Mouse (Mus musculus) liver, embryonic 14.5 days (tissue): ENCODE measurements at regions not wholly inside any gene's neighbourhood (a gene's known extent, or its start where the extent isn't known, plus 50 kb on each side); places are given as distances from the start of the nearest gene placed in this dataset.

ENCODE experiments used
- ATAC-seq: fragments of 200-750 bp; cut with Nextera tagmentation; 2 replicates; pipeline ENCODE4 v1.8.0; 2017; ENCODE audit warnings: moderate number of reproducible peaks, mild to moderate bottlenecking, moderate library complexity; ENCODE audit not compliant: insufficient read depth
- DNase-seq, 3 experiments: peaks; one replicate each; pipeline ENCODE4 v3.0.0-alpha.2; 2012 to 2013; ENCODE audit warnings: low read depth in 3 of 3, low spot score in 3 of 3
- H3K27ac ChIP-seq: fragments of 300-500 bp; sonication (generic); 2 replicates; pipeline ENCODE4 v1.5.1; 2014; ENCODE audit warnings: moderate library complexity, mild to moderate bottlenecking, control low read depth, inconsistent platforms
- H3K27me3 ChIP-seq: fragments of 300-500 bp; sonication (generic); 2 replicates; pipeline ENCODE4 v1.6.1; 2014; ENCODE audit warnings: mild to moderate bottlenecking, low read length, moderate library complexity; ENCODE audit not compliant: control insufficient read depth, insufficient read depth
- H3K36me3 ChIP-seq: fragments of 300-500 bp; sonication (generic); replicated peaks from 2 replicates; pipeline ENCODE4 v1.6.1; 2014; ENCODE audit warnings: low read depth; ENCODE audit not compliant: control insufficient read depth, insufficient read depth
- H3K4me1 ChIP-seq, 2 experiments: fragments of 200-500 bp in 1 of 2; fragments of 300-500 bp in 1 of 2; sonication (generic) in 1 of 2; replicated peaks; 2 replicates each; pipeline ENCODE4 v1.6.1; 2012 to 2014; ENCODE audit warnings: antibody characterized with exemption in 1 of 2, inconsistent platforms in 1 of 2, low read length in 1 of 2; ENCODE audit not compliant: control insufficient read depth in 2 of 2, insufficient read depth in 2 of 2
- H3K4me2 ChIP-seq: fragments of 300-500 bp; sonication (generic); 2 replicates; pipeline ENCODE4 v1.6.1; 2014; ENCODE audit warnings: low read depth, mild to moderate bottlenecking, control low read depth, moderate library complexity
- H3K4me3 ChIP-seq, 2 experiments: fragments of 200-500 bp in 1 of 2; fragments of 300-500 bp in 1 of 2; sonication (generic) in 1 of 2; 2 replicates each; pipeline ENCODE4 v1.5.1; 2012 to 2014; ENCODE audit warnings: low read depth in 2 of 2, low read length in 2 of 2, mild to moderate bottlenecking in 2 of 2, control low read depth in 1 of 2, inconsistent platforms in 1 of 2, moderate library complexity in 1 of 2; ENCODE audit not compliant: insufficient read depth in 1 of 2
- H3K9ac ChIP-seq: fragments of 300-500 bp; sonication (generic); replicated peaks from 2 replicates; pipeline ENCODE4 v1.6.1; 2014; ENCODE audit warnings: mild to moderate bottlenecking, control low read depth, moderate library complexity
- H3K9me3 ChIP-seq: fragments of 300-500 bp; sonication (generic); 2 replicates; pipeline ENCODE4 v1.6.1; 2016; ENCODE audit warnings: low read length, mixed read lengths; ENCODE audit not compliant: control insufficient read depth
- CTCF ChIP-seq: IDR thresholded peaks from 2 replicates; pipeline ENCODE4 v1.5.1; 2016; ENCODE audit warnings: antibody characterized with exemption, low read depth, control low read depth
- EP300 ChIP-seq: IDR thresholded peaks from 2 replicates; pipeline ENCODE4 v1.6.1; 2016; ENCODE audit warnings: antibody characterized with exemption, low read depth
- WGBS: fragments of 180-500 bp; shearing (Covaris S2); extraction: QIAGEN DNeasy Blood & Tissue Kit; methylation state at CpG from one replicate; pipeline ENCODE4 v1.1.7; 2014; ENCODE audit not compliant: insufficient replicate concordance; 5-methylcytosine and 5-hydroxymethylcytosine counted together

DNA sequence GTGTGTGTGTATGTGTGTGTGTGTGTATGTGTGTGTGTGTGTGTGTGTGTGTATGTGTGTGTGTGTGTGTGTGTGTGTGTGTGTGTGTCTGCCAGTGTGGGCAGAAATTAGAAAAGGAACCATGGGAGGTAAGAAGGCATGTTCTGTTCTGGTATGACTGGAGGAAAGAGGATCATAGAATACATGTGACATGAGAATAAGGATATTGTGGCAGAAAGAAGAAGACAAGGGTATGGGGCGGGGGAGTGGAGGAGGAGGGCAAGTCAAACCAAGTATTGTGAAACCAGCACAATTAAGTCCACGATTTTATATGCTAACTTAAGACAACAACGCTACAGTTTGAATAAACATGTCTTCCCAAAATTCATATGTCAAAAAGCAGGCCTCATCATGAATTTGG is 117.4 kb upstream of the Ankrd55 start:
- ATAC-seq (no peak), DNase-seq (no peak)
- Histone ChIP-seq H3K4me1 (no peaks in the 10 kb centered on the region), H3K9ac (no peak overlapping the region), H3K36me3 (no peaks in the 10 kb centered on the region), H3K27ac (no peak overlapping the region), H3K4me3 (no peak overlapping the region), H3K27me3 (no peaks in the 10 kb centered on the region), H3K9me3 (no peaks in the 10 kb centered on the region), H3K4me2 (no peak overlapping the region)
- 65% methylated on average over 3 of the region's 3 CpGs for WGBS
- TF ChIP-seq EP300 (no peak), CTCF (no peak)

DNA sequence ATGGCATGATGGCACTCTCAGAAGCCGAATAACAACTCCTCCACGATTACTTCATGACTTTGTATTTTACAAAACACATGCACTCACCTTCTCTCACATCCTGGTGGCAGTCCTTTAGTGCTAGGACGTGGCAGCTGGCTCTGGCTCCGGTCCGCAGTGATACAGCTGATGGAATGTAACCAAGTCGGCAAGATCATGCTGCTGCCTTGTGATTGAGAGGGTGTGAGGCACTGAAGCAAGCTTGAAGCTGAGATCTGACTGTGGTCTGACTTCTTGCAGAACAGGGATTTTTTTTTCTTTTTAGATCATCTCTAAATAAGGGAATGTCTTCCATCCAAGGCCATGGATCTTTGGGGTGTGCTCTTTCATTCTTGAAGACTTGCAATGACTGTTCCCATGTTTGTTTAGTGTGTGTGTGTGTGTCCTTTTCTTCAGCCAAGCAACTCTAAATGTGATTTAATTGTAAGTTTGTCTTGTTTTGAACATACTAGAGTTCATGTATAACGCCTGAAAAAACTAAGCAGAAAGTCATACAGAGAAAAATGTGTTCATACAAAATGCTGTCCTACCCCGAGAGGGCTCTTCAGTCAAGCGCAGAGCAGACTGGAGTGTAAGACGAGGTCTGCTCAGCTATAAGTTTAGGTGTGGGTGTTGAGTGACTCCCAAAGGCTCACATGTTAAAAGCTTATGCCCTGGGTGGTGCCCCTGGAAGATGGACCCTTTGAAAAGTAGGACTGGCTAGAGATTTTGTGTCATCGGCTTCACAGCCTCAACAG is 116.1 kb upstream of the Ankrd55 start:
- WGBS, result 67% methylated on average over 11 of the region's 11 CpGs
- no peak for ATAC-seq
- no peaks in the 10 kb centered on the region for H3K9me3 ChIP-seq

DNA sequence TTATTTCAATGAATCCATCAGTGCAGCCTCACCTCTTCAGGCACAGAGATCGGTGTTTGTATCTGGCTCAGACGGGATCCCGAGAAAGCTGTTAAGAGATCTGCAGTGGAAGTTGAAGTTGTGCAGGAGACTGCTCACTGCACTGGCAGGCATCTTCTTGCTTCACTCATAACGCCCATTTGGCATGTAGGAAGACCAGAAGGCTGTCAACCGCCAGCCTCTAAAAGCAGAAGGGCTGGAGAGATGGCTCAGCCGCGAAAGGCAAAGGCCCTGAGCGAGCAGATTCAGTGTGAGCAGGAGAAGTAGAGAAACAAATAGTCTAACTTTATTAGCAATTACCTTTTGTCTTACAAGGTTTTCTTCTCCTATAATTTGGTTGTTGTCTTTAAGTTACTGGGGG is 114.3 kb upstream of the Ankrd55 start:
- Histone ChIP-seq H3K27me3 (no peaks in the 10 kb centered on the region), H3K4me3 (no peak overlapping the region), H3K9ac (no peak overlapping the region), H3K4me1 (no peaks in the 10 kb centered on the region), H3K9me3 (no peaks in the 10 kb centered on the region), H3K27ac (no peak overlapping the region), H3K36me3 (no peaks in the 10 kb centered on the region), H3K4me2 (no peak overlapping the region)
- ATAC-seq (no peak), DNase-seq (no peak)
- TF ChIP-seq CTCF (no peak), EP300 (no peak)
- WGBS, result 65% methylated on average over 8 of the region's 8 CpGs

More for the DNA sequence above, 116.1 kb upstream of the Ankrd55 start:
- no peak overlapping the region for H3K9ac ChIP-seq
- no peaks in the 10 kb centered on the region for H3K4me1 ChIP-seq
- no peak overlapping the region for H3K27ac ChIP-seq
- no peak for TF ChIP-seq EP300
- TF ChIP-seq CTCF, result no peak
- no peaks in the 10 kb centered on the region for H3K27me3 ChIP-seq
- no peak for DNase-seq
- H3K36me3 ChIP-seq, result no peaks in the 10 kb centered on the region
- no peak overlapping the region for H3K4me2 ChIP-seq
- H3K4me3 ChIP-seq, result no peak overlapping the region

DNA sequence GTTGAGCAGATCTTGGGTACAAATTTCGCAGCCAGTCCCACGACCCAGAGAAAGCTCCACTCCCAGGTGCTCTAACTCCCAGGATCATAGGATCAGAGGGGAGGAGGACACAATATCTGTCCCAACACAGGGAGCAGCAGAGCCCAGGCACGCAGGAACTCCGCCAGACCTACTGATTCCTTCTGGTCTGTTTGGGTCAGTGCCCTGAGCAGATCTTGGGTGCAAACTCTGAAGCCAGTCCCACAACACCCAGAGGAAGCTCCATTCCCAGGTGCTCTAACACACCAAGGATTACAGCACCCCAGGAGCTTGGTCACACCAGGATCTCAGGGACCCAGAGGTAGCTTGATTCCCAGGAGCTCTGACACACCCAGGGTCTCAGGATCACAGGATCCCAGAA is 110.2 kb upstream of the Ankrd55 start:
- no peaks in the 10 kb centered on the region for H3K4me1 ChIP-seq
- H3K9ac ChIP-seq, result no peak overlapping the region
- no peaks in the 10 kb centered on the region for H3K9me3 ChIP-seq
- DNase-seq (no peak), ATAC-seq (no peak)
- no peak overlapping the region for H3K27ac ChIP-seq
- WGBS, result 77% methylated on average over 4 of the region's 4 CpGs
- H3K27me3 ChIP-seq, result no peaks in the 10 kb centered on the region
- H3K36me3 ChIP-seq, result no peaks in the 10 kb centered on the region
- no peak overlapping the region for H3K4me3 ChIP-seq
- TF ChIP-seq CTCF (no peak), EP300 (no peak)
- H3K4me2 ChIP-seq, result no peak overlapping the region

DNA sequence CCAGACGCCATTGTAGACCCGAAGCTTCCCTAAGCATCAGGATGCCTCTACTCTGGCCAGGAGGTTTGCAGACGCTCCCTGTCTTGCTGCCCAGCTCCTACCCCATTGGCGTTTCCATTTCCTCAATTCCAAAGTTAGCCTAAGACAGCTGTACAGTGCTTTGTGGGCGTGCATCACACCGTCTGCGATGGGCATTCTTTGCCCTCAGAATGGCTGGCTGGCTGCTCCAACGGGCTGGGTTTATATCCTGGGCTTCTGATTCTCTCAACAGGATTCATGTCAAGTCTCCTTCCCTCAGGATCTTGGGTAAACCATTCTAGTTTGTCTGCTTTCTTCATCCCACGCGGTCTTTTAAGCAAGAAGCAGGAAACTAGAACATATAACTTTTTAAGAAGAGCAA is 104.3 kb upstream of the Ankrd55 start:
- Histone ChIP-seq H3K4me2 (no peak overlapping the region), H3K9me3 (no peaks in the 10 kb centered on the region), H3K36me3 (no peaks in the 10 kb centered on the region), H3K27ac (no peak overlapping the region), H3K9ac (no peak overlapping the region), H3K4me3 (no peak overlapping the region), H3K4me1 (no peaks in the 10 kb centered on the region), H3K27me3 (no peaks in the 10 kb centered on the region)
- no peak for DNase-seq
- no peak for TF ChIP-seq EP300
- WGBS, result 75% methylated on average over 10 of the region's 10 CpGs
- ATAC-seq, result no peak
